Mouse (Mus musculus) thymus, postnatal 10 days (tissue): Measurements from ENCODE around the gene Wdr25.

Source experiments
- DNase-seq, 2 experiments: peaks; one replicate each; pipeline ENCODE4 v3.0.0; 2021; ENCODE audit warnings: low spot score in 2 of 2

Wdr25 gene

GRCm38 (mm10) chr12:109067561-109068135 lies 174.2 kb downstream of the Wdr25 start:
- DNase-seq = peak; percentile 35 to 53

- DNase-seq = no peak
Observed at GRCm38 (mm10) chr12:109068167-109068653, 174.8 kb downstream of the Wdr25 start, which contains the start of gene Begain. Gene Begain (minus strand): TSS chr12:109068217.

DNA sequence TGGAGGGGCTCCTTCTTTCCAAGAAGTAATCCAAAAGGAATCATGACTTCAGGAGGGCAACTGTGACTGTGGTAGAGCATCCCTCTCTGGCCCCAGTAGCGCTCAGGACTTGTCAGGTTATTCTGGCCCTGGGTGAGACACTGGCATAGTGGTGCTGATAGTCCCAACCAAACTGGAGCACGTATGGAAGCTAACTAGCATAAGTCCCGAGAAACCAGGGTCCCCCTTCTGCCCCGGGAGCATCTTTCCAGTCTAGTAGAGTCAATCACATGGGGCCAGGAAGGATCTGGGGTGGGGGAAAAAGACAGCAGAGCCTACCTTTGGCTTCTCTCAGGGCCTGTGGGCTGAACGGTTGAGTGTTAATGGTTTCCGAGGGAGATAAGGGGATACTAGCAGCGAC lies 175.3 kb downstream of the Wdr25 start:
- DNase-seq = no peak

- DNase-seq = peak in 1 of 2 experiments; percentile 27
Observed at GRCm38 (mm10) chr12:109069751-109070150, 176.3 kb downstream of the Wdr25 start.

GRCm38 (mm10) chr12:109071248-109071647 lies 177.8 kb downstream of the Wdr25 start:
- DNase-seq = no peak

GRCm38 (mm10) chr12:109074106-109074505 lies 180.7 kb downstream of the Wdr25 start:
- DNase-seq = no peak

GRCm38 (mm10) chr12:109074777-109075285 lies 181.4 kb downstream of the Wdr25 start:
- no peak for DNase-seq

- DNase-seq = no peak
Observed at GRCm38 (mm10) chr12:109077036-109077435, 183.6 kb downstream of the Wdr25 start.
